Mouse (Mus musculus) embryonic fibroblast, embryonic 13.5 days (primary cell): ENCODE measurements around the gene Osbpl2. TPM values are rescaled to one million over a fixed set of nuclear protein-coding genes. Genes with fewer than 3 reads are reported as not detected.
"Not testable (repeated sequence)": the region's sequence is repeated elsewhere in the genome, so short reads cannot be mapped to it uniquely, and the experiment has no call there.

ENCODE experiments used
- H3K27ac ChIP-seq: 2 replicates; pipeline ENCODE4 v1.5.1; 2012; ENCODE audit warnings: low read length, control low read depth, inconsistent platforms; ENCODE audit not compliant: insufficient read depth
- H3K4me1 ChIP-seq: 2 replicates; pipeline ENCODE4 v1.6.1; 2011; ENCODE audit warnings: low read length; ENCODE audit not compliant: control insufficient read depth, insufficient read depth
- H3K4me3 ChIP-seq: 2 replicates; pipeline ENCODE4 v1.5.1; 2011; ENCODE audit warnings: mild to moderate bottlenecking, control low read depth, low read length; ENCODE audit not compliant: insufficient read depth
- CTCF ChIP-seq: IDR thresholded peaks from 2 replicates; pipeline ENCODE4 v1.5.1; 2011; ENCODE audit warnings: mild to moderate bottlenecking, control low read depth, low read length, moderate library complexity, borderline replicate concordance; ENCODE audit not compliant: insufficient read depth
- POLR2A ChIP-seq: IDR thresholded peaks from 2 replicates; pipeline ENCODE4 v1.6.1; 2011; ENCODE audit warnings: low read depth, mild to moderate bottlenecking, control low read depth, low read length, moderate library complexity
- polyA plus RNA-seq: library from polyadenylated mRNA; stranded (reverse); fragments of >200 nt; gene quantifications from 2 replicates; pipeline ENCODE4 v1.2.4, GENCODE M21; 2011; ENCODE audit warnings: low read depth; ENCODE audit not compliant: missing spikeins, insufficient read length

Gene Osbpl2
- polyA plus RNA-seq, 1 experiment, result 39.3 TPM

DNA sequence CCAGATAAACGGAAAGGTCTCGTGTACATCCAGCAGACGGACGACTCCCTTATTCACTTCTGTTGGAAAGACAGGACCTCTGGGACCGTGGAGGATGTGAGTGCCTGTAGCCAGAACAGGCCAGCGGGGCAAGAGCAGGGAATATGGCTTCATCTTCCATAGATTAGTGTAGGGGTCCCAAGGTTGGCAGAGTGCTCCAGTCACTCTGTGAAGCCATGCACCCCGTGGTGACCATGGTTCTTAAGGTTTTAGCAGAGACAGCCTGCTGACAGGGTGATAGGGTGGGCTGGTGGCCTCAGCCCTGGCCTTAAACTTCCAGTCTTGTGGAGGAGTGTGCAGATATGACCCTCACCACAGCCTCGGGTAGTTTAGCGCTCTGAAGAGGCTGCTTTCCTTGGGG, 53.0 kb downstream of the Osbpl2 start:
- H3K27ac ChIP-seq, result no peak overlapping the region
- TF ChIP-seq CTCF, result no peak
- no peak for TF ChIP-seq POLR2A
- peak overlapping the region; percentile 73 for H3K4me3 ChIP-seq
- H3K4me1 ChIP-seq, result peaks cover 5% of the 10 kb centered on the region; the same call in 1 of the 2 replicates

DNA sequence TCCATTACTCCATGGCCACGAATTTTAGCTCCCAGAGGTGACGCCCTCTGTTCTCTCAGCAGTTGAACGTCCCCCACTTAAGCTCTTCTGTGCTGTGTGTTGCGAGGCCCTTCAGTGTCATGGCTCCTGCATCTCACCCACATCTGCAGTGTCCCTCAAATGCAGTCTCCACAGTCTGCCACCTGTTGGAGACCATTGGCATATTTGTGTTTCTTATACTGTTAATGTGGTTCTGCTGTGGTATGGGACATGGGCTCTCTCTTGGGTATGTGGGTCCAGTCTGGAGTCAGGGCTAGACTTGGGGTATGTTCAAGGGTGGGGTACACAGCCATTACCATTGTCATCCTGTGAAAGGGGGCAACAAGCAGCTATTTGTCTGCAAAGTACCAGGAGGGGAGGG, 54.1 kb downstream of the Osbpl2 start:
- Histone ChIP-seq H3K27ac (no peak overlapping the region), H3K4me1 (peaks cover 5% of the 10 kb centered on the region; the same call in 1 of the 2 replicates), H3K4me3 (peak overlapping the region; percentile 73)
- TF ChIP-seq CTCF, result peak; percentile 8; the same call in 1 of the 2 replicates
- no peak for TF ChIP-seq POLR2A

DNA sequence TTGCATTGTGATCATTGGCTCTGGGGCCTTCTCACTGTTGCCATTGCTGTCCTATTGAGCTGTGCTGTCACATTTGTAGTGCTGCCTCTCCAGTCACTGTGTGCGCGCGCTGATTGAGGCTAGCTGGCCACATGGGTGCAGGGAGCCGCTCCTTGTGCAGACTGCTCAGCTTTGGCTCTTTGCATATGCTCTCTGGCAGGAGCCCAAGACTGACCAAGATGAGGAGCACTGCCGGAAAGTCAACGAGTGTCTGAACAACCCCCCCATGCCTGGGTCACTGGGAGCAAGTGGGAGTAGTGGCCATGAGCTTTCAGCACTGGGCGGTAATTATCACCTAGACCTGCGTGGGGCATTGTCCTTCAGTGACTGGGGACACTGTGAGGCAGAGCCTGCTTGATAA, 54.6 kb downstream of the Osbpl2 start:
- not testable (repeated sequence) for H3K4me1 ChIP-seq, H3K27ac ChIP-seq
- peak overlapping the region; percentile 73; the same call in 1 of the 2 replicates for H3K4me3 ChIP-seq

DNA sequence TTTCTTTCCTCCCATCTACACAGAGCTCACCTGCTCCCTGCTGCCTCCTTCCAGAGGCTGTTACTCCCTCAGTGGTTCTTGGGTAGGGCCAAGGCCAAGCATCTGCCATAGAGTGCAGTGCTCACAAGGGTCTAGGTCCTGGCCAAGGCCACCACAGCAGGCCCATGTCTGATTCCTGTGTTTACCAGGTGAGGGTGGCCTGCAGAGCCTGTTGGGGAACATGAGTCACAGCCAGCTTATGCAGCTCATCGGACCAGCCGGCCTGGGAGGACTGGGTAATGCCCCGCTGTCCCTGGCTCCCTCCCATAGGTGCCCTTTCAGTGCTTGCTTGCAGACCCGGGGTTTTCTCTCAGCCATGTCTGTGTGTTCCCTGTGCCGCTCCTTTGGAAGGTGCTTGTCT, 55.0 kb downstream of the Osbpl2 start:
- no peak overlapping the region for H3K27ac ChIP-seq
- H3K4me1 ChIP-seq, result peaks cover 5% of the 10 kb centered on the region; the same call in 1 of the 2 replicates
- H3K4me3 ChIP-seq, result no peak overlapping the region
- no peak for TF ChIP-seq CTCF
- no peak for TF ChIP-seq POLR2A

DNA sequence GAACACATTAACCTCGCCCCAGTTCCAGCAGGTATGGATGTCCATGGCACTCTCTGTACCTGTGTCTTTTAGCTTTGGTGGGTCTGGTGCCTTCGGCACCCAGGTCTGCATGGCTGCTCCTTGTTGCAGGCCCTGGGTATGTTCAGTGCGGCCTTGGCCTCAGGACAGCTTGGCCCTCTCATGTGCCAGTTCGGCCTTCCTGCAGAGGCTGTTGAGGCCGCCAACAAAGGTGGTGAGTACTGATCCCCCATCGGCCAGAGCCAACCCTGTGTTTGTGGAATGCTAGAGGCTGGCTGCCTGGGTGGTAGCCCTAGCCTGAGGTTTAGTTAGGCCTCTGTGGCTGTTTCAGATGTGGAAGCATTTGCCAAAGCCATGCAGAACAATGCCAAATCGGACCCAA, 56.6 kb downstream of the Osbpl2 start:
- TF ChIP-seq CTCF (no peak), POLR2A (no peak)
- Histone ChIP-seq H3K4me3 (no peak overlapping the region), H3K4me1 (peaks cover 5% of the 10 kb centered on the region; the same call in 1 of the 2 replicates), H3K27ac (no peak overlapping the region)

DNA sequence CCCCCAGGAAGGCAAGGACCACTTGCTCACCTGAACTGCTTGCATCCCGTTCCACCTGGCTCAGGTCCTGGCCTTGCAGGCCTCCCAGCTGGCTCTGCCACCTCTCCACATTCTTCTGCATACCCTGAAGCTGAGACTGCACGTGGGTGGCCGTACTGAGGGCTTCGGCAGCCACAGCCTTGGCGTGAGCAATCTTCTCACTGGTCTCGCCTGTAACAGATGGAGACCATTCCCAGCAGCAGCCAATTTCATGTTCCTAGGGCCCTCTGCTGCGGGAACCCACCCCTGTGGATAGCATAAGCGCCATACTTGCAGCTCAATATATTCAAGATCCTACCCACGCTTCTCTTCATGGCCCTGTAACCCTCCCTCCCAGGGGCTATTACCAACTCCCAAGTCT, 62.4 kb downstream of the Osbpl2 start:
- H3K4me3 ChIP-seq, result no peak overlapping the region
- H3K27ac ChIP-seq, result no peak overlapping the region
- TF ChIP-seq POLR2A (no peak), CTCF (no peak)
- no peaks in the 10 kb centered on the region for H3K4me1 ChIP-seq

DNA sequence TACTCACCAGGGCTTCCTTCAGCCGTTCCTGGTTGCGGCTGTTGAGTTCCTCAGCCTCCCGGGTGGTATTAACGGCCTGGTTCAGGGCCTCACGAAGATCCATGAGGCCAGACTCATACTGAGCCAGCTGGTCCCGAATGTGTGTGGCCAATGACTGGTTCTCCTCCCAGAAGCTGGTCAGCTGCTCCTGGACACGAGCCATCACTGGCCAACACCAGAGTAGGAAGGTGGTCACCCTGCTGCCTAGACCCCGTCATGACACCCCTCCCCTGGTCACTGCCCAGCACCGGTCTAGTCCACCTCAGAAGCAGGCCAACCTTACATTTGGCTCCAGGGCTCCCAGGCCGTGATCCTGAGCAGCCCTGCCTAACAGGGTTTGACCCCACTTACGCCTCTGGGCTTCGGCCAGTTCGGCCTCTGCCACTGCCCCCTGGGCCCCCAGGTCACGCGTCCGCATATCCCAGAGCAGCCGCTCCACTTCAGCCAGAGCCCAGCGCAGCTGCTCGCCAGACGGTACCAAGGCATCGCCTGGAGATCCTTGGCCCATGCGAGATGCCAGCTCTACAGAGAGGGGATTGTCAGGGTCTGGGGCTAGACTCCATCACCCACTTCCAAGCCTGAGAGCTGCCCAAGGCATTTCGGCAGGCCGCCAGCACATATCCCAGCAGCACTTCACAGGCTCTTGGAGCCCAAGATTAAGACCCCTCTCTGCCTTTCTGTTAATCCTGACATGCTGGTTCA, 65.1 kb downstream of the Osbpl2 start:
- no peak for TF ChIP-seq CTCF
- TF ChIP-seq POLR2A, result no peak
- Histone ChIP-seq H3K4me3 (no peak overlapping the region), H3K4me1 (no peaks in the 10 kb centered on the region), H3K27ac (no peak overlapping the region)

DNA sequence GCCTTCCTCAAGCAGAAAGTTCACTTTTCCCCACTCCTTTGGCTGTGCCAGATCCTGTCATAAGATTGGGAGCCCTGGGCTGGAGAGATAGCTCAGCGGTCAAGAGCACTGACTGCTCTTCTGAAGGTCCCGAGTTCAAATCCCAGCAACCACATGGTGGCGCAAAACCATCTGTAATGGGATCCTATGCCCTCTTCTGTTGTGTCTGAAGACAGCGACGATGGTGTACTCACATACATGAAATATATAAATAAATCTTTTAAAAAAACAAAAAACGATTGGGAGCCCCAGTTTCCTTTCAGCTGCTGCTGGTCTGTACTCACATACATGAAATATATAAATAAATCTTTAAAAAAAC, 65.6 kb downstream of the Osbpl2 start:
- Histone ChIP-seq H3K27ac (no peak overlapping the region), H3K4me1 (no peaks in the 10 kb centered on the region), H3K4me3 (no peak overlapping the region)
- TF ChIP-seq CTCF (no peak), POLR2A (no peak)

DNA sequence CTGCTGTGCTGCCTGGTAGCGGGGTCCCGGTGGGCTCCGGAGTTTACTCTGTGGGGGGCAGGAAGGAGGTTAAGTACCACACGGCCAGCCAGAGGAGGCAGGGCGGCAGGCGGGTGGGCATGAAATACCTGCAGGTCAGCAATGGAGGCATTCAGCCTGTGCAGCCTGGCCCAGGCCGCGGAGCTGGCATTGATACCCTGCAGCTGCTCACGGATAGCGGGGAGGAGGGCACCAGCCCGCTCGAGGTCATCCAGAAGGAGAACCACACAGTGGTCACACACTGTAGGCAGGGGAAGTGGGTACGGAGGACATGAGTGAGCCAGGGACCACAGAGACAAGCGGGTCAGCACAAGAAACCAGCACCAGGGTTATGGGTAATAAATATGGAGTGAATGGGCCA, 66.6 kb downstream of the Osbpl2 start:
- no peak overlapping the region for H3K27ac ChIP-seq
- no peak for TF ChIP-seq POLR2A
- no peak for TF ChIP-seq CTCF
- H3K4me3 ChIP-seq, result no peak overlapping the region
- H3K4me1 ChIP-seq, result no peaks in the 10 kb centered on the region

DNA sequence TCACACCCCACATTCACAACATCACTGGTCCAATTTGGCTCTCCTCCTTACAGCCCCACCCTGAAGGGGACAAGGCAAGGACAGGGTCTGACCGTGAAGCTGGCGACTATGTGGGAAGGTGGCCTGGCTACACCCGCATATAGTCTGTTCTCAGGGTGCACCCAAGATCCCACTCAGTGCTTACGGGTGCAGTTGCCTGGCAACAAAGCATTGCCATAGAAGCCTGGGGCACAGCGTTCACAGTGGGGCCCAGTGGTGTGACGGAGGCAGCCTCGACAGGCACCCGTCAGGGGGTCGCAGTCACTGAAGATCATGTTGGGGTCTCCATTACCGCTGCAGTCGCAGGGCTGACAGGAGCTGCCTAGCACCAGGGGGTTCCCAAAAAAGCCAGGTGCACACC, 68.3 kb downstream of the Osbpl2 start:
- H3K4me1 ChIP-seq, result no peaks in the 10 kb centered on the region
- no peak overlapping the region for H3K27ac ChIP-seq
- TF ChIP-seq CTCF, result no peak
- no peak for TF ChIP-seq POLR2A
- no peak overlapping the region for H3K4me3 ChIP-seq

DNA sequence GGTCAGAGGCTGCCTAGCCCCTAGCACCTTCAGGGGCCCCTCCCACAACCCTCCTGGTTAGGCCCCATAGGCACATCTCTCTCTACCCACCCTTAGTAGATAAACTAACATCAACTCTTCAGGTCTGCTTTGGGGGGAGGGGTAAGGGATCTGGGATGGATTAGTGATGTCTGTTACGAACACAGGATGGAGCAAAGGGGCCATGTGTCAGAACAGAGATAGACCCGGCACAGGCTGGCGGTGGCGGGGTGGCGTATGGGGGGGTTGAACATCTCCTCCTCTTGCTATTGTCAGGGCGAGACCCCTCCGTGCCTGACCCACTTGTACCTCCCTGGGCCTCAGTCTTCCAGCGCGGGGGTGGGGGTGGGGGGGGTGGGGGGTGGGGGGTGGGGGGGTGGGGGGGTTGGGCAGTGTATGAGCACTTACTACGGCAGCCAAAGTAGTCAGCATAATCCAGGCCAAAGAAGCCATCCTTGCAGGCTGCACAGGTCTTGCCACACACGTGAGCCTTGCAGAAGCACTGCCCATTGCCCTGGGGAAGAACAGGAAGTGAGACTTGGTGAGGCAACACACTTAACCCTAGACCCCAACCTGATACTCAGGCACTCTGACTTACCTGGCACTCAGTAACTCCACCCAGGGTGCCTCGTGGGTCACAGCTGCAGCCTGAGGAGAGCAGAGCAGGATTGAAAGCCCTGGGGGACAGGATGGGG, 77.7 kb downstream of the Osbpl2 start:
- Histone ChIP-seq H3K4me3 (no peak overlapping the region), H3K27ac (no peak overlapping the region), H3K4me1 (no peaks in the 10 kb centered on the region)
- TF ChIP-seq POLR2A, result no peak
- no peak for TF ChIP-seq CTCF
